Mouse (Mus musculus) MEL (cell line): ENCODE measurements around the gene Ovca2. TPM values are rescaled to one million over a fixed set of nuclear protein-coding genes. Genes with fewer than 3 reads are reported as not detected.

Experiments used
- DNase-seq: peaks from one replicate; pipeline ENCODE4 v3.0.0; 2011; ENCODE audit warnings: low read depth, low spot score
- H3K27ac ChIP-seq: 2 replicates; pipeline ENCODE4 v1.5.1; 2012; ENCODE audit warnings: low read depth, mild to moderate bottlenecking, control low read depth, low read length, moderate library complexity; ENCODE audit not compliant: control insufficient read depth
- H3K27me3 ChIP-seq, 2 experiments: fragments of 150-350 bp in 1 of 2; sonication (generic) in 1 of 2; 2 replicates each; pipeline ENCODE4 v1.6.1; 2012; ENCODE audit warnings: low read length in 2 of 2, mild to moderate bottlenecking in 2 of 2, improper control_type of control experiment in 1 of 2, moderate library complexity in 1 of 2; ENCODE audit not compliant: insufficient read depth in 2 of 2, control insufficient read depth in 1 of 2
- H3K36me3 ChIP-seq, 2 experiments: 2 replicates each; pipeline ENCODE4 v1.6.1; 2012 to 2014; ENCODE audit warnings: low read length in 2 of 2, improper control_type of control experiment in 1 of 2, inconsistent platforms in 1 of 2, mild to moderate bottlenecking in 1 of 2; ENCODE audit not compliant: insufficient read depth in 2 of 2, control insufficient read depth in 1 of 2
- H3K4me1 ChIP-seq, 2 experiments: fragments of 150-350 bp in 1 of 2; sonication (generic) in 1 of 2; 2 replicates each; pipeline ENCODE4 v1.6.1; 2012; ENCODE audit warnings: low read length in 2 of 2, improper control_type of control experiment in 1 of 2, mild to moderate bottlenecking in 1 of 2; ENCODE audit not compliant: insufficient read depth in 2 of 2, control insufficient read depth in 1 of 2
- H3K4me3 ChIP-seq, 2 experiments: fragments of 150-350 bp in 1 of 2; sonication (generic) in 1 of 2; 2 replicates each; pipeline ENCODE4 v1.5.1; 2012; ENCODE audit warnings: low read depth in 2 of 2, low read length in 2 of 2, mild to moderate bottlenecking in 2 of 2, moderate library complexity in 2 of 2, control low read depth in 1 of 2, improper control_type of control experiment in 1 of 2; ENCODE audit not compliant: control insufficient read depth in 1 of 2, insufficient read depth in 1 of 2
- H3K79me2 ChIP-seq: 2 replicates; pipeline ENCODE4 v1.6.1; 2012; ENCODE audit warnings: mild to moderate bottlenecking, low read length, moderate library complexity; ENCODE audit not compliant: control insufficient read depth, poor library complexity, insufficient read depth
- H3K9ac ChIP-seq: 2 replicates; pipeline ENCODE4 v1.6.1; 2012; ENCODE audit warnings: low read depth, mild to moderate bottlenecking, control low read depth, low read length, moderate library complexity; ENCODE audit not compliant: control insufficient read depth, poor library complexity, severe bottlenecking
- H3K9me3 ChIP-seq: fragments of 150-350 bp; sonication (generic); replicated peaks from 2 replicates; pipeline ENCODE4 v1.6.1; 2012; ENCODE audit warnings: mild to moderate bottlenecking, low read length, improper control_type of control experiment, moderate library complexity; ENCODE audit not compliant: insufficient read depth
- CHD2 ChIP-seq: IDR thresholded peaks from 2 replicates; pipeline ENCODE4 v1.6.1; 2011; ENCODE audit warnings: low read length, improper control_type of control experiment
- CTCF ChIP-seq, 3 experiments: IDR thresholded peaks in 2 of 3; conservative IDR thresholded peaks in 1 of 3; 2 replicates each; pipeline ENCODE4 v1.5.1; 2011 to 2012; ENCODE audit warnings: low read length in 3 of 3, low read depth in 2 of 3, mild to moderate bottlenecking in 2 of 3, improper control_type of control experiment in 1 of 3, inconsistent platforms in 1 of 3, mixed read lengths in 1 of 3, moderate library complexity in 1 of 3; ENCODE audit not compliant: control insufficient read depth in 1 of 3, insufficient read depth in 1 of 3, poor library complexity in 1 of 3, severe bottlenecking in 1 of 3
- E2F4 ChIP-seq: IDR thresholded peaks from 2 replicates; pipeline ENCODE4 v1.6.1; 2011; ENCODE audit warnings: low read depth, low read length, improper control_type of control experiment, borderline replicate concordance
- ETS1 ChIP-seq: IDR thresholded peaks from 2 replicates; pipeline ENCODE4 v1.6.1; 2012; ENCODE audit warnings: low read depth, mild to moderate bottlenecking, inconsistent platforms, low read length, improper control_type of control experiment, moderate library complexity
- GATA1 ChIP-seq: IDR thresholded peaks from 2 replicates; pipeline ENCODE4 v1.6.1; 2011; ENCODE audit warnings: low read depth, low read length, improper control_type of control experiment
- HCFC1 ChIP-seq: IDR thresholded peaks from 2 replicates; pipeline ENCODE4 v1.6.1; 2012; ENCODE audit warnings: low read depth, mild to moderate bottlenecking, inconsistent platforms, low read length, improper control_type of control experiment, moderate library complexity
- JUND ChIP-seq: IDR thresholded peaks from 2 replicates; pipeline ENCODE4 v1.6.1; 2011; ENCODE audit warnings: low read depth, mild to moderate bottlenecking, improper control_type of control experiment, low read length
- KAT2A ChIP-seq: conservative IDR thresholded peaks from 2 replicates; pipeline ENCODE4 v1.6.1; 2012; ENCODE audit warnings: low read depth, low read length, improper control_type of control experiment, inconsistent platforms
- MAZ ChIP-seq: IDR thresholded peaks from 2 replicates; pipeline ENCODE4 v1.6.1; 2012; ENCODE audit warnings: low read depth, mild to moderate bottlenecking, inconsistent platforms, low read length, improper control_type of control experiment
- MEF2A ChIP-seq: IDR thresholded peaks from 2 replicates; pipeline ENCODE4 v1.6.1; 2014; ENCODE audit warnings: low read depth, mild to moderate bottlenecking, inconsistent platforms, low read length, improper control_type of control experiment; ENCODE audit not compliant: poor library complexity, insufficient replicate concordance, severe bottlenecking; ENCODE audit errors: extremely low read depth
- MXI1 ChIP-seq: IDR thresholded peaks from 2 replicates; pipeline ENCODE4 v1.6.1; 2011; ENCODE audit warnings: mild to moderate bottlenecking, low read depth, low read length, improper control_type of control experiment
- MYC ChIP-seq: IDR thresholded peaks from 2 replicates; pipeline ENCODE4 v1.6.1; 2011; ENCODE audit warnings: low read depth, mild to moderate bottlenecking, low read length, improper control_type of control experiment, moderate library complexity
- NRF1 ChIP-seq: IDR thresholded peaks from 2 replicates; pipeline ENCODE4 v1.6.1; 2014; ENCODE audit warnings: low read depth, mild to moderate bottlenecking, inconsistent platforms, low read length, improper control_type of control experiment, moderate library complexity; ENCODE audit not compliant: poor library complexity, insufficient read depth, severe bottlenecking
- POLR2A ChIP-seq, 2 experiments: IDR thresholded peaks; 2 replicates each; pipeline ENCODE4 v1.6.1; 2011 to 2012; ENCODE audit warnings: low read length in 2 of 2, mild to moderate bottlenecking in 2 of 2, control low read depth in 1 of 2, improper control_type of control experiment in 1 of 2, low read depth in 1 of 2, moderate library complexity in 1 of 2; ENCODE audit not compliant: control insufficient read depth in 1 of 2, insufficient read depth in 1 of 2, poor library complexity in 1 of 2
- POLR2AphosphoS2 ChIP-seq: IDR thresholded peaks from 2 replicates; pipeline ENCODE4 v1.6.1; 2011; ENCODE audit warnings: low read length, improper control_type of control experiment
- RCOR1 ChIP-seq: IDR thresholded peaks from 2 replicates; pipeline ENCODE4 v1.6.1; 2012; ENCODE audit warnings: low read depth, mild to moderate bottlenecking, inconsistent platforms, low read length, improper control_type of control experiment
- SMC3 ChIP-seq: IDR thresholded peaks from 2 replicates; pipeline ENCODE4 v1.6.1; 2011; ENCODE audit warnings: low read depth, low read length, improper control_type of control experiment
- TAL1 ChIP-seq: IDR thresholded peaks from 2 replicates; pipeline ENCODE4 v1.6.1; 2012; ENCODE audit warnings: mild to moderate bottlenecking, inconsistent platforms, low read length, moderate library complexity, mixed read lengths
- TBP ChIP-seq: IDR thresholded peaks from 2 replicates; pipeline ENCODE4 v1.8.0; 2011; ENCODE audit warnings: low read depth, low read length, improper control_type of control experiment
- TCF12 ChIP-seq: IDR thresholded peaks from 2 replicates; pipeline ENCODE4 v1.6.1; 2014; ENCODE audit warnings: low read depth, mild to moderate bottlenecking, inconsistent platforms, low read length, improper control_type of control experiment, moderate library complexity
- USF1 ChIP-seq: IDR thresholded peaks from 2 replicates; pipeline ENCODE4 v1.6.1; 2014; ENCODE audit warnings: low read depth, mild to moderate bottlenecking, inconsistent platforms, low read length, improper control_type of control experiment, moderate library complexity
- USF2 ChIP-seq, 2 experiments: IDR thresholded peaks; 2 replicates each; pipeline ENCODE4 v1.6.1; 2011 to 2012; ENCODE audit warnings: improper control_type of control experiment in 2 of 2, low read length in 2 of 2, borderline replicate concordance in 1 of 2, inconsistent platforms in 1 of 2, low read depth in 1 of 2, mild to moderate bottlenecking in 1 of 2; ENCODE audit not compliant: insufficient read depth in 1 of 2
- ZC3H11A ChIP-seq: IDR thresholded peaks from 2 replicates; pipeline ENCODE4 v1.6.1; 2012; ENCODE audit warnings: low read depth, mild to moderate bottlenecking, inconsistent platforms, low read length, improper control_type of control experiment
- ZNF384 ChIP-seq: IDR thresholded peaks from 2 replicates; pipeline ENCODE4 v1.6.1; 2012; ENCODE audit warnings: low read depth, mild to moderate bottlenecking, inconsistent platforms, low read length, improper control_type of control experiment
- polyA plus RNA-seq, 2 experiments: library from polyadenylated mRNA; stranded (reverse) in 1 of 2; unstranded in 1 of 2; fragments of >175 nt in 1 of 2; fragments of >200 nt in 1 of 2; gene quantifications; 2 replicates each; pipeline versions ENCODE4 v1.2.1 to v1.2.4; 2012; ENCODE audit warnings: low replicate concordance in 2 of 2, low read depth in 1 of 2; ENCODE audit not compliant: insufficient read length in 2 of 2, insufficient read depth in 1 of 2, missing spikeins in 1 of 2
- total RNA-seq: library from RNA; depleted of rRNA; stranded (reverse); fragments of 300-350 nt; gene quantifications from 2 replicates; pipeline ENCODE4 v1.2.3, GENCODE M21; 2012

Gene Ovca2
- total and polyA plus RNA-seq, 3 experiments, result 23.1 to 33.1 TPM; not detected in 1

GRCm38 (mm10) chr11:75136666-75137398 lies 41.8 kb downstream of the Ovca2 start (continued):
- peak; percentile 56 for TF ChIP-seq ETS1
- TF ChIP-seq MYC, result no peak
- TF ChIP-seq RCOR1, result peak; percentile 25; the same call in 1 of the 2 replicates
- no peak for TF ChIP-seq JUND
- no peak for TF ChIP-seq TAL1
- TF ChIP-seq SMC3, result no peak
- no peak for TF ChIP-seq POLR2A (IDR thresholded peaks at IDR 0.05; ENCODE audit: control insufficient read depth in 1 of 2, insufficient read depth in 1 of 2, low read depth in 1 of 2, low read length in 2 of 2, poor library complexity in 1 of 2)
- TF ChIP-seq ZC3H11A, result no peak
- peak; percentile 47 for TF ChIP-seq USF1
- no peak for TF ChIP-seq GATA1
- TF ChIP-seq CHD2, result no peak
- TF ChIP-seq TBP, result 0 out of 2 replicates have a peak, but pooled peaks have one; percentile 39
- TF ChIP-seq POLR2AphosphoS2, result no peak
- TF ChIP-seq MXI1, result no peak
- TF ChIP-seq NRF1, result no peak
- peak; percentile 81; the same call in 1 of the 2 replicates for TF ChIP-seq MEF2A
- no peak for TF ChIP-seq E2F4
- TF ChIP-seq USF2 (IDR thresholded peaks at IDR 0.05; ENCODE audit: borderline replicate concordance in 1 of 2, insufficient read depth in 1 of 2, low read depth in 1 of 2, low read length in 2 of 2), result no peak
- TF ChIP-seq ZNF384, result no peak
- no peak for TF ChIP-seq MAZ
- TF ChIP-seq, all 39 proteins: peak for 7

GRCm38 (mm10) chr11:75135358-75135757 lies 43.3 kb downstream of the Ovca2 start:
- no peaks in the 10 kb centered on the region for H3K27me3 ChIP-seq
- H3K27ac ChIP-seq, result no peak overlapping the region
- no peak for DNase-seq
- H3K79me2 ChIP-seq, result no peaks in the 10 kb centered on the region
- TF ChIP-seq CTCF (IDR thresholded peaks at IDR 0.05 in 2 of 3, conservative IDR thresholded peaks at IDR 0.05 in 1 of 3; ENCODE audit: control insufficient read depth in 1 of 3, insufficient read depth in 1 of 3, low read depth in 2 of 3, low read length in 3 of 3, poor library complexity in 1 of 3, severe bottlenecking in 1 of 3) (no peak), NRF1 (no peak), KAT2A (no peak), MYC (no peak), TCF12 (no peak), HCFC1 (no peak)
- peaks cover 9 to 11% of the 10 kb centered on the region in 2 experiments; a peak in 3 of 4 replicates for H3K4me1 ChIP-seq
- no peak overlapping the region for H3K4me3 ChIP-seq
- H3K9me3 ChIP-seq, result no peaks in the 10 kb centered on the region
- H3K36me3 ChIP-seq, result peaks cover 2 to 5% of the 10 kb centered on the region in 2 experiments; a peak in 2 of 4 replicates
- H3K9ac ChIP-seq, result no peak overlapping the region
